Mouse (Mus musculus): Measurements from ENCODE around the gene Mrps18b. TPM values are rescaled to one million over a fixed set of nuclear protein-coding genes. Genes with fewer than 3 reads are reported as not detected.

Mrps18b gene
- total and polyA plus RNA-seq, 2 experiments from 2014 or later: 34.5 to 65.5 TPM

GRCm38 (mm10) chr17:35874721-35875120 is 41.5 kb downstream of the Mrps18b start:
- Histone ChIP-seq H3K27me3 (ENCODE audit: insufficient read depth, low read length) (no peaks in the 10 kb centered on the region), H3K9ac (no peak overlapping the region), H3K4me2 (ENCODE audit: low read depth) (no peak overlapping the region), H3K9me3 (ENCODE audit: low read length) (no peaks in the 10 kb centered on the region), H3K4me3 (ENCODE audit: low read depth, low read length) (no peak overlapping the region), H3K36me3 (ENCODE audit: insufficient read depth) (0 out of 2 replicates have a peak, but pooled peaks cover 12% of the 10 kb centered on the region), H3K27ac (ENCODE audit: low read depth, low read length) (no peak overlapping the region), H3K4me1 (ENCODE audit: insufficient read depth) (0 out of 2 replicates have a peak, but pooled peaks cover 9% of the 10 kb centered on the region)
- 74% methylated on average over 6 of the region's 6 CpGs for WGBS
- ATAC-seq: no peak
- no peak for DNase-seq
- TF ChIP-seq CTCF (IDR thresholded peaks at IDR 0.05; ENCODE audit: low read depth): no peak

GRCm38 (mm10) chr17:35873774-35874519 is 42.2 kb downstream of the Mrps18b start:
- H3K4me1 ChIP-seq (ENCODE audit: insufficient read depth): 0 out of 2 replicates have a peak, but pooled peaks cover 11% of the 10 kb centered on the region
- no peak overlapping the region for H3K4me3 ChIP-seq (ENCODE audit: low read depth, low read length)
- H3K36me3 ChIP-seq (ENCODE audit: insufficient read depth): 0 out of 2 replicates have a peak, but pooled peaks cover 12% of the 10 kb centered on the region
- H3K9ac ChIP-seq: no peak overlapping the region
- ATAC-seq (peak; percentile 71), DNase-seq (peak; percentile 88)
- no peak overlapping the region for H3K4me2 ChIP-seq (ENCODE audit: low read depth)
- H3K27ac ChIP-seq (ENCODE audit: low read depth, low read length): no peak overlapping the region
- TF ChIP-seq CTCF (IDR thresholded peaks at IDR 0.05; ENCODE audit: low read depth): peak; percentile 93
- no peaks in the 10 kb centered on the region for H3K9me3 ChIP-seq (ENCODE audit: low read length)
- 32% methylated on average over 21 of the region's 21 CpGs for WGBS
- H3K27me3 ChIP-seq (ENCODE audit: insufficient read depth, low read length): no peaks in the 10 kb centered on the region

DNA sequence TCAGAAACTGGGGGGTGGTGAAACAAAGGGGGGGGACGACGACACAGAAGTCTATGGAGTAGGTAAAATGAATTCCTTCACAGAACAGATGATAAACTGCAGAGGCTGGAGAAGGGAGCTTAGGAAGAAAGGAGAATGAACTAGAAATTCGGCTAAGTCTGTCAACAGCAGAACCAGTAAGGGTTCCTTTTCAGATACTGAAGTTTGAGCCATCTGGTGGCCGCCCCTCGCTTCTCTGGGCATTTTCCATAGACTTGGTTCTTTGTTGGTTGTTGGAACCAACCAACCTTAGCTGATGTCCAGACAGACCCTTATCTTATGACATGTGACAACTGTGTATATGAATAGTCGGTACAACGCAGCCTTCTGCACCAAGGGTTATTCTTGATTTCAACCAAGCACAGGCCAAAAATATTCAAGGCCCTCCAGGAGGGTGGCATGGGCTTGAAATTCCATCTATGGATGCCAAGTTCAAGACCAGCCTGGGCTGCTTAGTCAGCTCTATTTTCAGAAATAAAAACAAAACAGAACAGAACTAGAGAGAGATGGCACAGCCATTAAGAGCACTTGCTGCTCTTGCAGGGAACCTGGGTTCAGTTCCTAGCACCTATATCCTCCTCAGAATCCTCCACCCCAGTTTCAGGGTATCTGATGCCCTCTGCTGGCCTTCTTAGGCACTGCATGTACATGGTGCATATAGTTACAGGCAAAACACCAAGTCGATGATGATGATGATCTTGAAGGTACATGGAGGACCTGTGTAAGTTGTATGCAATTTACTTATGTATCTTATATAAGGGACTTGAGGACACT is 45.1 kb downstream of the Mrps18b start:
- Histone ChIP-seq H3K27me3 (ENCODE audit: insufficient read depth, low read length) (no peaks in the 10 kb centered on the region), H3K27ac (ENCODE audit: low read depth, low read length) (peak overlapping the region; percentile 40; the same call in 1 of the 2 replicates), H3K4me1 (ENCODE audit: insufficient read depth) (peaks cover 24% of the 10 kb centered on the region; the same call in 1 of the 2 replicates), H3K36me3 (ENCODE audit: insufficient read depth) (0 out of 2 replicates have a peak, but pooled peaks cover 12% of the 10 kb centered on the region), H3K4me3 (ENCODE audit: low read depth, low read length) (peak overlapping the region; percentile 70; the same call in 1 of the 2 replicates), H3K9ac (no peak overlapping the region), H3K4me2 (ENCODE audit: low read depth) (peak overlapping the region; percentile 56), H3K9me3 (ENCODE audit: low read length) (no peaks in the 10 kb centered on the region)
- DNase-seq: no peak
- WGBS: 83% methylated on average over 8 of the region's 8 CpGs
- no peak for ATAC-seq
- peak; percentile 72 for TF ChIP-seq CTCF (IDR thresholded peaks at IDR 0.05; ENCODE audit: low read depth)

DNA sequence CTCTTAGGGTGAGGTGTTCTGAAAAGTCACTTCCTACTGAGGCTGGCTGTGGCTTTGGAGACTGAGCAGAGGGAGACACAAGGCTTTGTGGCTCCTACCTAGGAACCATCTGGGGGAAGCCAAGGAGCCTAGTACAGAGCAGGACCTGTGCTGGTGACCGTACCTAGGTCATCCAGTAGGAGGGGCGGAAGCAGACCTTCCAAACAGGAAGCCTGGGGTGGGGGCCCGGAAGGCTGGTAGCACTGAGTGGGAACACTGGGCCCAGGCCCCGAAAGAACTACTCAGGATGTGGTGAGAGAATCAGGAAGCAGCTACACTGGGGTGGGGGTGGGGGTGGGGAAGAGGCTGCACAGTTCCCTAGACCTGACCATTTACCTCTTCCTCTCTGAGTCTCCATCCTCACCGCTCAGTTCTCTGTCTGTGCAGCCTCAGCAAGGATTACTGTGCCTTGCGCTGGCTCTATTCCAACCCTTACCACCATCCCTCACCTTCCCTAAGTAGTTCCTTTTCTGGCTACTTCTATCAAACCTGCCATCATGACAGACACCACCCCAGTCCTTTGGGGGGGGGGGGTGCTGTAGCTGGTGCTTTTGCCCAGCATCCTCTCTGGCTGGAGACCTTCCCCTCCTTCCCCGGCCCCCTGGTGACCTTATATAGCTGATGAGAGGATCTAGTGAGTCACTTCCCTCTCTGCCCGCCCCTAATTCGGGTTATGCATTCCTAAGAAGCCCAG is 45.9 kb downstream of the Mrps18b start:
- 71% methylated on average over 9 of the region's 9 CpGs for WGBS
- H3K9me3 ChIP-seq (ENCODE audit: low read length): no peaks in the 10 kb centered on the region
- H3K4me1 ChIP-seq (ENCODE audit: insufficient read depth): peaks cover 24% of the 10 kb centered on the region; the same call in 1 of the 2 replicates
- peak overlapping the region; percentile 70 for H3K4me3 ChIP-seq (ENCODE audit: low read depth, low read length)
- no peak for DNase-seq
- H3K27me3 ChIP-seq (ENCODE audit: insufficient read depth, low read length): no peaks in the 10 kb centered on the region
- 0 out of 2 replicates have a peak, but pooled peaks cover 12% of the 10 kb centered on the region for H3K36me3 ChIP-seq (ENCODE audit: insufficient read depth)
- H3K4me2 ChIP-seq (ENCODE audit: low read depth): peak overlapping the region; percentile 56
- peak overlapping the region; percentile 2; the same call in 1 of the 2 replicates for H3K9ac ChIP-seq
- peak overlapping the region; percentile 40; the same call in 1 of the 2 replicates for H3K27ac ChIP-seq (ENCODE audit: low read depth, low read length)
- no peak for TF ChIP-seq CTCF (IDR thresholded peaks at IDR 0.05; ENCODE audit: low read depth)
- no peak for ATAC-seq

- Histone ChIP-seq H3K27me3 (ENCODE audit: insufficient read depth, low read length) (no peaks in the 10 kb centered on the region), H3K4me2 (ENCODE audit: low read depth) (peak overlapping the region; percentile 56), H3K36me3 (ENCODE audit: insufficient read depth) (0 out of 2 replicates have a peak, but pooled peaks cover 4% of the 10 kb centered on the region), H3K9ac (peak overlapping the region; percentile 50), H3K4me3 (ENCODE audit: low read depth, low read length) (peak overlapping the region; percentile 70), H3K27ac (ENCODE audit: low read depth, low read length) (peak overlapping the region; percentile 54), H3K4me1 (ENCODE audit: insufficient read depth) (peaks cover 24% of the 10 kb centered on the region), H3K9me3 (ENCODE audit: low read length) (no peaks in the 10 kb centered on the region)
- DNase-seq: no peak
- TF ChIP-seq CTCF (IDR thresholded peaks at IDR 0.05; ENCODE audit: low read depth): no peak
- ATAC-seq: no peak
- 6% methylated on average over 7 of the region's 7 CpGs for WGBS
Observed at GRCm38 (mm10) chr17:35869346-35870067, 46.7 kb downstream of the Mrps18b start.

- Histone ChIP-seq H3K36me3 (ENCODE audit: insufficient read depth) (no peaks in the 10 kb centered on the region), H3K9me3 (ENCODE audit: low read length) (no peaks in the 10 kb centered on the region), H3K4me3 (ENCODE audit: low read depth, low read length) (peak overlapping the region; percentile 70), H3K4me1 (ENCODE audit: insufficient read depth) (peaks cover 24% of the 10 kb centered on the region), H3K4me2 (ENCODE audit: low read depth) (peak overlapping the region; percentile 56), H3K27ac (ENCODE audit: low read depth, low read length) (peak overlapping the region; percentile 54; the same call in 1 of the 2 replicates), H3K9ac (peak overlapping the region; percentile 50), H3K27me3 (ENCODE audit: insufficient read depth, low read length) (no peaks in the 10 kb centered on the region)
- ATAC-seq (no peak), DNase-seq (no peak)
- no peak for TF ChIP-seq CTCF (IDR thresholded peaks at IDR 0.05; ENCODE audit: low read depth)
- 3% methylated on average over 7 of the region's 7 CpGs for WGBS
Observed at GRCm38 (mm10) chr17:35868961-35869345, 47.2 kb downstream of the Mrps18b start.
